Comparison of ENCODE assay signal across 8 mouse cellular contexts in the genomic region with DNA sequence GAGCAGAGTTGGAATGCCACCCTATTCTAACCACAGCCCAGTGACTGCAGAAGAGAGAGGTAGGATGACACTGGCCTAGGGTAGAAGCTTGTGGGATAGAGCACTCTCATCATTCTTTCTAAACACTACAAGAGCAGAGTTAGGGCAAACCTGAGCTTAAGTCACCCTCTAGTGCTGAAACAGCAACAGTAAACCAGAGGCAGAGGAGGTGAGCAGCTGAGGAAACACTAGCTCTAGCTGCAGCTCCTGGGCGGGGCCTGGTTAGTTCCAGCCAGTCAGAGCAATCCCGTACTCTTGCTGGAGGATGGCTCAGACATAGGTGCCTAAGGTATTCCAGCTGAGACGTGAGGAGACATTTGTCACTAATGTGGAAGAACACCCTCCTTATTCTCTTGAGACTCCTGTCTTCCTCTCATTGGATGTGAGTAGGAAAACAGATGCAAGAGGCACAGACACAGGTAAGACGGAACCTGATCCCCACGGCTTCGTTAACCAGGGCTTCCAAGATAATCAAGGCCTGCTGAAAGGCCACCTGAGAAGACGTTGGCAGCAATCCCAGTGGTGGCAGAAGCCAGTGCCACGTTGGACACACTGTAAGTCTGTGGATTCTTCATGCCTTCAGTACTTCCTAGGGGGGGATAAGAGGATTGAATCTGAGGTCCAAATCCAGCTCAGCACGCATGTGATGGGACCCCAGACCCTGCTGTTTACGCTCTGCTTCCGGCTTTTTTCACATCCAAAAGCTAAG.
DNase-seq lines count a peak whose midpoint lies in the region; ATAC-seq lines count a peak whose summit lies in the region.

No protein-coding gene starts in this region.

- no peak overlapping the region for H3K27ac ChIP-seq in limb, embryonic 13.5 days
- no peak overlapping the region for H3K27ac ChIP-seq in limb, embryonic 10.5 days
- no peak overlapping the region for H3K27ac ChIP-seq in stomach, embryonic 16.5 days (ENCODE audit: low read length)

- intact Hi-C loops in heart, postnatal 36 days (cut with DNase I), result loop anchor here (1.0 to 10.0 kb wide), 3 partner anchors 217 to 396 kb away; a partner anchor contains a TSS

- H3K27me3 ChIP-seq in limb, embryonic 13.5 days, result no peaks in the 10 kb centered on the region
- no peaks in the 10 kb centered on the region for H3K27me3 ChIP-seq in limb, embryonic 10.5 days (ENCODE audit: low read depth, poor library complexity, severe bottlenecking)
- no peaks in the 10 kb centered on the region for H3K27me3 ChIP-seq in stomach, embryonic 16.5 days (ENCODE audit: control insufficient read depth, insufficient read depth, low read length)

- WGBS in limb, embryonic 13.5 days, result 67% methylated on average over 11 of the region's 11 CpGs
- 73% methylated on average over 11 of the region's 11 CpGs for WGBS in limb, embryonic 10.5 days
- 72% methylated on average over 11 of the region's 11 CpGs for WGBS in stomach, embryonic 16.5 days

- peak; percentile 12 for DNase-seq in adrenal gland, postnatal 10 days
- DNase-seq in adrenal gland, adult 18-20 months (ENCODE audit: low spot score in 2 of 2), result no peak
- no peak for DNase-seq in limb, embryonic 10.5 days (ENCODE audit: low spot score)
- DNase-seq in Muller cell, postnatal 12 days (ENCODE audit: inconsistent ontology term), result peak; percentile 19
- DNase-seq in heart, postnatal 36 days, result peak; percentile 5 to 16
- DNase-seq in testis, postnatal 14 days (ENCODE audit: low spot score), result no peak

- H3K36me3 ChIP-seq in limb, embryonic 13.5 days, result no peaks in the 10 kb centered on the region
- no peaks in the 10 kb centered on the region for H3K36me3 ChIP-seq in limb, embryonic 10.5 days
- H3K36me3 ChIP-seq in stomach, embryonic 16.5 days (ENCODE audit: control insufficient read depth, insufficient read depth, low read length), result no peaks in the 10 kb centered on the region

- H3K9ac ChIP-seq in limb, embryonic 13.5 days, result no peak overlapping the region
- H3K9ac ChIP-seq in stomach, embryonic 16.5 days (ENCODE audit: low read length), result no peak overlapping the region

- peak; percentile 82; the same call in 1 of the 2 replicates for ATAC-seq in limb, embryonic 13.5 days (ENCODE audit: low FRiP score, low read depth)
- ATAC-seq in stomach, embryonic 16.5 days (ENCODE audit: insufficient read depth, low FRiP score), result peak; percentile 13; the same call in 1 of the 2 replicates

- no peak overlapping the region for H3K4me2 ChIP-seq in limb, embryonic 13.5 days (replicated peaks)
- H3K4me2 ChIP-seq in stomach, embryonic 16.5 days (ENCODE audit: low read depth, low read length), result no peak overlapping the region

- no peaks in the 10 kb centered on the region for H3K9me3 ChIP-seq in limb, embryonic 13.5 days
- no peaks in the 10 kb centered on the region for H3K9me3 ChIP-seq in limb, embryonic 10.5 days (replicated peaks)
- no peaks in the 10 kb centered on the region for H3K9me3 ChIP-seq in stomach, embryonic 16.5 days (replicated peaks; ENCODE audit: control insufficient read depth, low read length)

- H3K4me1 ChIP-seq in limb, embryonic 13.5 days, result no peaks in the 10 kb centered on the region
- no peaks in the 10 kb centered on the region for H3K4me1 ChIP-seq in limb, embryonic 10.5 days
- no peaks in the 10 kb centered on the region for H3K4me1 ChIP-seq in stomach, embryonic 16.5 days (ENCODE audit: control insufficient read depth, insufficient read depth, low read length)

- H3K4me3 ChIP-seq in limb, embryonic 13.5 days, result no peak overlapping the region
- H3K4me3 ChIP-seq in limb, embryonic 10.5 days, result no peak overlapping the region
- H3K4me3 ChIP-seq in stomach, embryonic 16.5 days (replicated peaks; ENCODE audit: low read length), result no peak overlapping the region

Comparison
In these comparisons a context has a peak if more than half of its experiments do, and no peak if none do; other contexts are left out.
1. DNase-seq: peak in adrenal gland, postnatal 10 days (single experiment), Muller cell, postnatal 12 days (single experiment) and heart, postnatal 36 days (2 of 2); none in adrenal gland, adult 18-20 months (0 of 2), limb, embryonic 10.5 days (single experiment) and testis, postnatal 14 days (single experiment).